Mouse (Mus musculus): ENCODE measurements around the gene Cstf2.

Gene Cstf2

GRCm38 (mm10) chrX:134058987-134059712 lies at the start of gene Cstf2:
Cstf2 (plus strand) TSS chrX:134059187.
- peak; percentile 75 for DNase-seq (ENCODE audit: low spot score)

- peak; percentile 30 for DNase-seq (ENCODE audit: low spot score)
Observed at GRCm38 (mm10) chrX:134019005-134019404, 40.0 kb upstream of the Cstf2 start.

- no peak for DNase-seq (ENCODE audit: low spot score)
Observed at GRCm38 (mm10) chrX:134020664-134021063, 38.3 kb upstream of the Cstf2 start.

- no peak for DNase-seq (ENCODE audit: low spot score)
Observed at GRCm38 (mm10) chrX:134048994-134049393, 10.0 kb upstream of the Cstf2 start.

GRCm38 (mm10) chrX:134056897-134057296 lies 2.1 kb upstream of the Cstf2 start:
- DNase-seq (ENCODE audit: low spot score), result no peak

GRCm38 (mm10) chrX:134058040-134058875 lies 729 bp upstream of the Cstf2 start:
- DNase-seq (ENCODE audit: low spot score), result no peak

- no peak for DNase-seq (ENCODE audit: low spot score)
Observed at GRCm38 (mm10) chrX:134059764-134060163, 777 bp downstream of the Cstf2 start.

- no peak for DNase-seq (ENCODE audit: low spot score)
Observed at GRCm38 (mm10) chrX:134085453-134085852, 26.5 kb downstream of the Cstf2 start.

GRCm38 (mm10) chrX:134102641-134103040 lies 43.7 kb downstream of the Cstf2 start:
- no peak for DNase-seq (ENCODE audit: low spot score)

- no peak for DNase-seq (ENCODE audit: low spot score)
Observed at GRCm38 (mm10) chrX:134111767-134112166, 52.8 kb downstream of the Cstf2 start.

GRCm38 (mm10) chrX:134116417-134116816 lies 57.4 kb downstream of the Cstf2 start:
- no peak for DNase-seq (ENCODE audit: low spot score)

GRCm38 (mm10) chrX:134128549-134128948 lies 69.6 kb downstream of the Cstf2 start:
- no peak for DNase-seq (ENCODE audit: low spot score)

- DNase-seq (ENCODE audit: low spot score), result no peak
Observed at GRCm38 (mm10) chrX:134132295-134132694, 73.3 kb downstream of the Cstf2 start.

GRCm38 (mm10) chrX:134133821-134134220 lies 74.8 kb downstream of the Cstf2 start:
- DNase-seq (ENCODE audit: low spot score), result no peak

Measured in ovary, postnatal 10 days (tissue).